Mouse (Mus musculus): Measurements from ENCODE around the gene Gm2832. TPM values are rescaled to one million over a fixed set of nuclear protein-coding genes. Genes with fewer than 3 reads are reported as not detected.
"Not testable (repeated sequence)": the region's sequence is repeated elsewhere in the genome, so short reads cannot be mapped to it uniquely, and the experiment has no call there.

Gm2832 gene
- polyA plus RNA-seq (2015; fragmentation: Nextera tagmentation; extraction: Ambion mirVana) = not detected in 2 replicates

- not testable (repeated sequence) for H3K4me2 ChIP-seq (ENCODE audit: low read depth, low read length); DNase-seq; ATAC-seq; H3K9me3 ChIP-seq (ENCODE audit: low read length); H3K36me3 ChIP-seq (replicated peaks; ENCODE audit: insufficient read depth, low read length); H3K4me1 ChIP-seq (ENCODE audit: insufficient read depth); H3K27ac ChIP-seq (ENCODE audit: low read depth); H3K27me3 ChIP-seq (ENCODE audit: insufficient read depth, low read length); H3K9ac ChIP-seq (replicated peaks); H3K4me3 ChIP-seq (ENCODE audit: low read depth, low read length)
- WGBS (ENCODE audit: insufficient replicate concordance) = 76% methylated on average over 2 of the region's 3 CpGs
Observed at GRCm38 (mm10) chr14:41278505-41278904, at the start of gene Gm2832. TSS of gene Gm2832 (plus strand) at chr14:41278805.

- TF ChIP-seq CTCF (IDR thresholded peaks at IDR 0.05; ENCODE audit: low read depth) = peak; percentile 20
- H3K27ac ChIP-seq (ENCODE audit: low read depth); H3K4me2 ChIP-seq (ENCODE audit: low read depth, low read length); H3K27me3 ChIP-seq (ENCODE audit: insufficient read depth, low read length); H3K9ac ChIP-seq (replicated peaks); H3K9me3 ChIP-seq (ENCODE audit: low read length); ATAC-seq; H3K4me1 ChIP-seq (ENCODE audit: insufficient read depth); H3K36me3 ChIP-seq (replicated peaks; ENCODE audit: insufficient read depth, low read length); DNase-seq; H3K4me3 ChIP-seq (ENCODE audit: low read depth, low read length): not testable (repeated sequence)
- WGBS (ENCODE audit: insufficient replicate concordance) = 35% methylated on average over 4 of the region's 4 CpGs
Observed at GRCm38 (mm10) chr14:41263296-41263695, 15.3 kb upstream of the Gm2832 start.

GRCm38 (mm10) chr14:41263853-41264755, 14.5 kb upstream of the Gm2832 start:
- not testable (repeated sequence) for ATAC-seq; H3K27ac ChIP-seq (ENCODE audit: low read depth); DNase-seq; H3K4me3 ChIP-seq (ENCODE audit: low read depth, low read length); H3K4me1 ChIP-seq (ENCODE audit: insufficient read depth); H3K9me3 ChIP-seq (ENCODE audit: low read length); H3K9ac ChIP-seq (replicated peaks); H3K27me3 ChIP-seq (ENCODE audit: insufficient read depth, low read length); H3K4me2 ChIP-seq (ENCODE audit: low read depth, low read length); H3K36me3 ChIP-seq (replicated peaks; ENCODE audit: insufficient read depth, low read length)
- 7% methylated on average over 23 of the region's 29 CpGs for WGBS (ENCODE audit: insufficient replicate concordance)

GRCm38 (mm10) chr14:41264756-41265566, 13.6 kb upstream of the Gm2832 start:
- not testable (repeated sequence) for H3K27me3 ChIP-seq (ENCODE audit: insufficient read depth, low read length); H3K9me3 ChIP-seq (ENCODE audit: low read length); H3K36me3 ChIP-seq (replicated peaks; ENCODE audit: insufficient read depth, low read length); H3K4me2 ChIP-seq (ENCODE audit: low read depth, low read length); H3K27ac ChIP-seq (ENCODE audit: low read depth); H3K4me1 ChIP-seq (ENCODE audit: insufficient read depth); H3K9ac ChIP-seq (replicated peaks); ATAC-seq; H3K4me3 ChIP-seq (ENCODE audit: low read depth, low read length)
- TF ChIP-seq CTCF (IDR thresholded peaks at IDR 0.05; ENCODE audit: low read depth) = peak; percentile 21; the same call in 1 of the 2 replicates
- peak; percentile 10 for DNase-seq
- under 1% methylated on average over 17 of the region's 36 CpGs for WGBS (ENCODE audit: insufficient replicate concordance)

- H3K9ac ChIP-seq (replicated peaks); H3K36me3 ChIP-seq (replicated peaks; ENCODE audit: insufficient read depth, low read length); ATAC-seq; H3K27ac ChIP-seq (ENCODE audit: low read depth); DNase-seq; H3K4me2 ChIP-seq (ENCODE audit: low read depth, low read length); H3K9me3 ChIP-seq (ENCODE audit: low read length); H3K4me3 ChIP-seq (ENCODE audit: low read depth, low read length); H3K4me1 ChIP-seq (ENCODE audit: insufficient read depth); H3K27me3 ChIP-seq (ENCODE audit: insufficient read depth, low read length): not testable (repeated sequence)
- 0% methylated on average over 1 of the region's 1 CpGs for WGBS (ENCODE audit: insufficient replicate concordance)
Observed at GRCm38 (mm10) chr14:41285965-41286364, 7.4 kb downstream of the Gm2832 start.

Other genes starting within 250 kb of the Gm2832 start
- gene Dydc2, start 209.6 kb upstream of the Gm2832 start, polyA plus RNA-seq (2015; fragmentation: Nextera tagmentation; extraction: Ambion mirVana) = not detected in 2 replicates
- gene Dydc1, start 205.9 kb upstream of the Gm2832 start, polyA plus RNA-seq (2015; fragmentation: Nextera tagmentation; extraction: Ambion mirVana) = not detected in 2 replicates
- gene Mat1a, start 173.8 kb upstream of the Gm2832 start, polyA plus RNA-seq (2015; fragmentation: Nextera tagmentation; extraction: Ambion mirVana) = 1,129 and 1,137 TPM in 2 replicates
- gene Sftpa1, start 147.0 kb upstream of the Gm2832 start, polyA plus RNA-seq (2015; fragmentation: Nextera tagmentation; extraction: Ambion mirVana) = 0.33 and 1.3 TPM in 2 replicates
- 66.5 and 67.0 TPM in 2 replicates for gene Mbl1, start 127.3 kb upstream of the Gm2832 start, polyA plus RNA-seq (2015; fragmentation: Nextera tagmentation; extraction: Ambion mirVana)
- gene Sftpd, start 93.7 kb upstream of the Gm2832 start, polyA plus RNA-seq (2015; fragmentation: Nextera tagmentation; extraction: Ambion mirVana) = 1.9 and 2.0 TPM in 2 replicates
- gene Gm5798, start 69.8 kb downstream of the Gm2832 start, polyA plus RNA-seq (2015; fragmentation: Nextera tagmentation; extraction: Ambion mirVana) = not detected in 2 replicates
- not detected in 2 replicates for gene Gm7945, start 107.6 kb downstream of the Gm2832 start, polyA plus RNA-seq (2015; fragmentation: Nextera tagmentation; extraction: Ambion mirVana)
- not detected in 2 replicates for gene Gm6482, start 129.5 kb downstream of the Gm2832 start, polyA plus RNA-seq (2015; fragmentation: Nextera tagmentation; extraction: Ambion mirVana)
- gene Gm7954, start 174.7 kb downstream of the Gm2832 start, polyA plus RNA-seq (2015; fragmentation: Nextera tagmentation; extraction: Ambion mirVana) = not detected in 2 replicates
- gene Gm3486, start 210.7 kb downstream of the Gm2832 start, polyA plus RNA-seq (2015; fragmentation: Nextera tagmentation; extraction: Ambion mirVana) = not detected in 2 replicates

Measured in liver, postnatal 0 days (tissue).